Mouse (Mus musculus) cerebellum, adult (tissue): ENCODE data around the gene Sclt1.

Experiments
- ATAC-seq: cut with Nextera tagmentation; 2 replicates; pipeline ENCODE4 v1.9.2; 2017; ENCODE audit warnings: mild to moderate bottlenecking, moderate library complexity, mixed read lengths; ENCODE audit not compliant: insufficient number of reproducible peaks, low FRiP score, low TSS enrichment

Gene Sclt1

GRCm38 (mm10) chr3:41589246-41589914, 152.9 kb downstream of the Sclt1 start:
- no peak for ATAC-seq

GRCm38 (mm10) chr3:41588495-41588894, 153.8 kb downstream of the Sclt1 start:
- ATAC-seq = no peak

- ATAC-seq = no peak
Measured at GRCm38 (mm10) chr3:41587588-41587987, 154.7 kb downstream of the Sclt1 start.

GRCm38 (mm10) chr3:41586917-41587316, 155.4 kb downstream of the Sclt1 start:
- no peak for ATAC-seq

- ATAC-seq = no peak
Measured at GRCm38 (mm10) chr3:41586330-41586729, 156.0 kb downstream of the Sclt1 start.

GRCm38 (mm10) chr3:41585548-41585947, 156.8 kb downstream of the Sclt1 start:
- ATAC-seq = no peak

- ATAC-seq = peak; percentile 37
Measured at GRCm38 (mm10) chr3:41583621-41584020, 158.7 kb downstream of the Sclt1 start.

GRCm38 (mm10) chr3:41583092-41583491, 159.2 kb downstream of the Sclt1 start:
- no peak for ATAC-seq

- no peak for ATAC-seq
Measured at GRCm38 (mm10) chr3:41582256-41582655, 160.1 kb downstream of the Sclt1 start.

- no peak for ATAC-seq
Measured at GRCm38 (mm10) chr3:41581436-41581835, 160.9 kb downstream of the Sclt1 start.

- no peak for ATAC-seq
Measured at GRCm38 (mm10) chr3:41580401-41581323, 161.7 kb downstream of the Sclt1 start.

- no peak for ATAC-seq
Measured at GRCm38 (mm10) chr3:41579873-41580272, 162.4 kb downstream of the Sclt1 start.

- no peak for ATAC-seq
Measured at GRCm38 (mm10) chr3:41577240-41577639, 165.1 kb downstream of the Sclt1 start.
